Mouse (Mus musculus): Measurements from ENCODE around the gene Stk35. TPM values are rescaled to one million over a fixed set of nuclear protein-coding genes. Genes with fewer than 3 reads are reported as not detected.

Gene Stk35
- polyA plus RNA-seq, 1 experiment from 2014 or later: 10.6 TPM

- Histone ChIP-seq H3K9me3 (no peaks in the 10 kb centered on the region), H3K4me3 (no peak overlapping the region), H3K27me3 (no peaks in the 10 kb centered on the region), H3K36me3 (no peaks in the 10 kb centered on the region), H3K9ac (replicated peaks) (no peak overlapping the region), H3K4me1 (peaks cover 21% of the 10 kb centered on the region), H3K4me2 (replicated peaks) (no peak overlapping the region), H3K27ac (replicated peaks) (no peak overlapping the region)
- no peak for ATAC-seq (replicated peaks)
- 81% methylated on average over 5 of the region's 5 CpGs for WGBS
Measured at GRCm38 (mm10) chr2:129817603-129818257, 17.4 kb downstream of the Stk35 start.

- Histone ChIP-seq H3K9ac (replicated peaks) (no peak overlapping the region), H3K9me3 (no peaks in the 10 kb centered on the region), H3K27ac (replicated peaks) (no peak overlapping the region), H3K4me3 (no peak overlapping the region), H3K36me3 (no peaks in the 10 kb centered on the region), H3K27me3 (no peaks in the 10 kb centered on the region), H3K4me2 (replicated peaks) (no peak overlapping the region), H3K4me1 (peaks cover 21% of the 10 kb centered on the region)
- 95% methylated on average over 2 of the region's 2 CpGs for WGBS
- no peak for ATAC-seq (replicated peaks)
Measured at GRCm38 (mm10) chr2:129818868-129819267, 18.6 kb downstream of the Stk35 start.

GRCm38 (mm10) chr2:129819531-129819930 lies 19.2 kb downstream of the Stk35 start:
- Histone ChIP-seq H3K27me3 (no peaks in the 10 kb centered on the region), H3K9me3 (no peaks in the 10 kb centered on the region), H3K4me1 (peaks cover 21% of the 10 kb centered on the region), H3K4me2 (replicated peaks) (no peak overlapping the region), H3K4me3 (no peak overlapping the region), H3K9ac (replicated peaks) (no peak overlapping the region), H3K27ac (replicated peaks) (no peak overlapping the region), H3K36me3 (no peaks in the 10 kb centered on the region)
- ATAC-seq (replicated peaks): no peak
- 77% methylated on average over 2 of the region's 2 CpGs for WGBS

- no peak overlapping the region for H3K4me2 ChIP-seq (replicated peaks)
- no peak overlapping the region for H3K4me3 ChIP-seq
- H3K9me3 ChIP-seq: no peaks in the 10 kb centered on the region
- H3K9ac ChIP-seq (replicated peaks): no peak overlapping the region
- no peaks in the 10 kb centered on the region for H3K27me3 ChIP-seq
- 89% methylated on average over 1 of the region's 1 CpGs for WGBS
- H3K36me3 ChIP-seq: no peaks in the 10 kb centered on the region
- peaks cover 19% of the 10 kb centered on the region for H3K4me1 ChIP-seq
- no peak overlapping the region for H3K27ac ChIP-seq (replicated peaks)
- ATAC-seq (replicated peaks): no peak
Measured at GRCm38 (mm10) chr2:129819951-129820350, 19.6 kb downstream of the Stk35 start.

GRCm38 (mm10) chr2:129821021-129821420 lies 20.7 kb downstream of the Stk35 start:
- 74% methylated on average over 8 of the region's 8 CpGs for WGBS
- H3K4me1 ChIP-seq: peaks cover 9% of the 10 kb centered on the region; the same call in 1 of the 2 replicates
- no peaks in the 10 kb centered on the region for H3K36me3 ChIP-seq
- H3K9ac ChIP-seq (replicated peaks): no peak overlapping the region
- H3K4me3 ChIP-seq: no peak overlapping the region
- H3K27ac ChIP-seq (replicated peaks): no peak overlapping the region
- no peaks in the 10 kb centered on the region for H3K27me3 ChIP-seq
- H3K4me2 ChIP-seq (replicated peaks): no peak overlapping the region
- H3K9me3 ChIP-seq: no peaks in the 10 kb centered on the region
- no peak for ATAC-seq (replicated peaks)

GRCm38 (mm10) chr2:129821568-129821967 lies 21.3 kb downstream of the Stk35 start:
- Histone ChIP-seq H3K27ac (replicated peaks) (no peak overlapping the region), H3K4me2 (replicated peaks) (no peak overlapping the region), H3K9ac (replicated peaks) (no peak overlapping the region), H3K4me3 (no peak overlapping the region), H3K36me3 (no peaks in the 10 kb centered on the region), H3K4me1 (peaks cover 8% of the 10 kb centered on the region; the same call in 1 of the 2 replicates), H3K27me3 (no peaks in the 10 kb centered on the region), H3K9me3 (no peaks in the 10 kb centered on the region)
- 87% methylated on average over 5 of the region's 5 CpGs for WGBS
- ATAC-seq (replicated peaks): no peak

- H3K9ac ChIP-seq (replicated peaks): no peak overlapping the region
- H3K4me1 ChIP-seq: peaks cover 8% of the 10 kb centered on the region; the same call in 1 of the 2 replicates
- no peak overlapping the region for H3K27ac ChIP-seq (replicated peaks)
- peaks cover 8% of the 10 kb centered on the region for H3K36me3 ChIP-seq
- H3K27me3 ChIP-seq: no peaks in the 10 kb centered on the region
- H3K9me3 ChIP-seq: no peaks in the 10 kb centered on the region
- 97% methylated on average over 2 of the region's 2 CpGs for WGBS
- no peak for ATAC-seq (replicated peaks)
- H3K4me3 ChIP-seq: no peak overlapping the region
- H3K4me2 ChIP-seq (replicated peaks): no peak overlapping the region
Measured at GRCm38 (mm10) chr2:129823310-129823709, 23.0 kb downstream of the Stk35 start.

- peaks cover 13% of the 10 kb centered on the region for H3K36me3 ChIP-seq
- H3K27ac ChIP-seq (replicated peaks): no peak overlapping the region
- H3K4me2 ChIP-seq (replicated peaks): no peak overlapping the region
- H3K4me1 ChIP-seq: peaks cover 8% of the 10 kb centered on the region; the same call in 1 of the 2 replicates
- WGBS: 92% methylated on average over 6 of the region's 6 CpGs
- no peak overlapping the region for H3K9ac ChIP-seq (replicated peaks)
- no peak overlapping the region for H3K4me3 ChIP-seq
- H3K9me3 ChIP-seq: no peaks in the 10 kb centered on the region
- ATAC-seq (replicated peaks): no peak
- H3K27me3 ChIP-seq: no peaks in the 10 kb centered on the region
Measured at GRCm38 (mm10) chr2:129824254-129824653, 23.9 kb downstream of the Stk35 start.

- H3K4me1 ChIP-seq: peaks cover 2% of the 10 kb centered on the region; the same call in 1 of the 2 replicates
- no peaks in the 10 kb centered on the region for H3K27me3 ChIP-seq
- H3K36me3 ChIP-seq: peaks cover 19% of the 10 kb centered on the region
- no peak overlapping the region for H3K4me3 ChIP-seq
- 96% methylated on average over 3 of the region's 3 CpGs for WGBS
- no peak overlapping the region for H3K4me2 ChIP-seq (replicated peaks)
- no peak overlapping the region for H3K27ac ChIP-seq (replicated peaks)
- no peak for ATAC-seq (replicated peaks)
- H3K9ac ChIP-seq (replicated peaks): no peak overlapping the region
- H3K9me3 ChIP-seq: no peaks in the 10 kb centered on the region
Measured at GRCm38 (mm10) chr2:129826141-129826540, 25.8 kb downstream of the Stk35 start.

- ATAC-seq (replicated peaks): no peak
- no peak overlapping the region for H3K27ac ChIP-seq (replicated peaks)
- H3K4me1 ChIP-seq: no peaks in the 10 kb centered on the region
- 80% methylated on average over 4 of the region's 4 CpGs for WGBS
- no peak overlapping the region for H3K4me3 ChIP-seq
- H3K9me3 ChIP-seq: no peaks in the 10 kb centered on the region
- H3K27me3 ChIP-seq: no peaks in the 10 kb centered on the region
- H3K36me3 ChIP-seq: peaks cover 14% of the 10 kb centered on the region
- H3K9ac ChIP-seq (replicated peaks): no peak overlapping the region
- no peak overlapping the region for H3K4me2 ChIP-seq (replicated peaks)
Measured at GRCm38 (mm10) chr2:129832993-129833392, 32.7 kb downstream of the Stk35 start.

- Histone ChIP-seq H3K9me3 (no peaks in the 10 kb centered on the region), H3K9ac (replicated peaks) (no peak overlapping the region), H3K27me3 (no peaks in the 10 kb centered on the region), H3K4me1 (no peaks in the 10 kb centered on the region), H3K27ac (replicated peaks) (no peak overlapping the region), H3K4me2 (replicated peaks) (no peak overlapping the region), H3K36me3 (peaks cover 6% of the 10 kb centered on the region; the same call in 1 of the 2 replicates), H3K4me3 (no peak overlapping the region)
- no peak for ATAC-seq (replicated peaks)
- 89% methylated on average over 1 of the region's 1 CpGs for WGBS
Measured at GRCm38 (mm10) chr2:129834221-129834620, 33.9 kb downstream of the Stk35 start.

GRCm38 (mm10) chr2:129834881-129835280 lies 34.6 kb downstream of the Stk35 start:
- Histone ChIP-seq H3K27ac (replicated peaks) (no peak overlapping the region), H3K4me3 (no peak overlapping the region), H3K4me1 (no peaks in the 10 kb centered on the region), H3K9me3 (no peaks in the 10 kb centered on the region), H3K4me2 (replicated peaks) (no peak overlapping the region), H3K27me3 (no peaks in the 10 kb centered on the region), H3K9ac (replicated peaks) (no peak overlapping the region), H3K36me3 (peaks cover 3% of the 10 kb centered on the region; the same call in 1 of the 2 replicates)
- no peak for ATAC-seq (replicated peaks)
- 91% methylated on average over 6 of the region's 6 CpGs for WGBS

- 44% methylated on average over 1 of the region's 1 CpGs for WGBS
- no peak overlapping the region for H3K27ac ChIP-seq (replicated peaks)
- H3K4me1 ChIP-seq: no peaks in the 10 kb centered on the region
- no peak overlapping the region for H3K4me2 ChIP-seq (replicated peaks)
- H3K9me3 ChIP-seq: no peaks in the 10 kb centered on the region
- no peak overlapping the region for H3K4me3 ChIP-seq
- no peaks in the 10 kb centered on the region for H3K36me3 ChIP-seq
- H3K27me3 ChIP-seq: no peaks in the 10 kb centered on the region
- ATAC-seq (replicated peaks): no peak
- no peak overlapping the region for H3K9ac ChIP-seq (replicated peaks)
Measured at GRCm38 (mm10) chr2:129836921-129837320, 36.6 kb downstream of the Stk35 start.

Data from forebrain, embryonic 15.5 days (tissue).